Mouse (Mus musculus) midbrain, embryonic 16.5 days (tissue): ENCODE data around the gene Wdr63. TPM values are rescaled to one million over a fixed set of nuclear protein-coding genes. Genes with fewer than 3 reads are reported as not detected.
"Not testable (repeated sequence)": the region's sequence is repeated elsewhere in the genome, so short reads cannot be mapped to it uniquely, and the experiment has no call there.

ENCODE experiments used
- ATAC-seq: fragments of 200-750 bp; cut with Nextera tagmentation; 2 replicates; pipeline ENCODE4 v1.8.0; 2017; ENCODE audit warnings: moderate TSS enrichment
- H3K27ac ChIP-seq: fragments of 300-500 bp; sonication (generic); 2 replicates; pipeline ENCODE4 v1.5.1; 2014; ENCODE audit warnings: mild to moderate bottlenecking, low read length, mixed read lengths
- H3K27me3 ChIP-seq: fragments of 300-500 bp; sonication (generic); 2 replicates; pipeline ENCODE4 v1.6.1; 2014; ENCODE audit warnings: low read depth, low read length, mixed read lengths; ENCODE audit not compliant: control insufficient read depth, insufficient read depth
- H3K36me3 ChIP-seq: fragments of 300-500 bp; sonication (generic); 2 replicates; pipeline ENCODE4 v1.6.1; 2014; ENCODE audit warnings: mild to moderate bottlenecking, low read length, moderate library complexity, mixed read lengths; ENCODE audit not compliant: control insufficient read depth, insufficient read depth
- H3K4me1 ChIP-seq: fragments of 300-500 bp; sonication (generic); 2 replicates; pipeline ENCODE4 v1.6.1; 2014; ENCODE audit warnings: mild to moderate bottlenecking, low read length, mixed read lengths; ENCODE audit not compliant: control insufficient read depth, insufficient read depth
- H3K4me2 ChIP-seq: fragments of 300-500 bp; sonication (generic); 2 replicates; pipeline ENCODE4 v1.6.1; 2014; ENCODE audit warnings: mild to moderate bottlenecking, low read length, mixed read lengths
- H3K4me3 ChIP-seq: fragments of 300-500 bp; sonication (generic); 2 replicates; pipeline ENCODE4 v1.5.1; 2014; ENCODE audit warnings: low read depth, mild to moderate bottlenecking, low read length, moderate library complexity, mixed read lengths
- H3K9ac ChIP-seq: fragments of 300-500 bp; sonication (generic); 2 replicates; pipeline ENCODE4 v1.6.1; 2014; ENCODE audit warnings: low read depth, low read length, mixed read lengths
- H3K9me3 ChIP-seq: fragments of 300-500 bp; sonication (generic); replicated peaks from 2 replicates; pipeline ENCODE4 v1.6.1; 2014; ENCODE audit warnings: mild to moderate bottlenecking, low read length, mixed read lengths; ENCODE audit not compliant: control insufficient read depth, poor library complexity, severe bottlenecking
- WGBS: fragments of 180-500 bp; shearing (Covaris S2); extraction: QIAGEN DNeasy Blood & Tissue Kit; methylation state at CpG from one replicate; pipeline ENCODE4 v1.1.7; 2014; 5-methylcytosine and 5-hydroxymethylcytosine counted together
- polyA plus RNA-seq: library from polyadenylated mRNA; unstranded; fragments of >200 nt; fragmentation: Nextera tagmentation; extraction: Ambion mirVana; gene quantifications from 2 replicates; pipeline ENCODE4 v1.2.1, GENCODE M21; 2015

Gene Wdr63
- polyA plus RNA-seq, 1 experiment from 2014 or later = 1.1 TPM

GRCm38 (mm10) chr3:145996539-145996938, 111.4 kb downstream of the Wdr63 start:
- H3K9ac ChIP-seq, H3K4me2 ChIP-seq, H3K27ac ChIP-seq, H3K4me3 ChIP-seq, ATAC-seq, H3K36me3 ChIP-seq, H3K27me3 ChIP-seq, H3K4me1 ChIP-seq, H3K9me3 ChIP-seq: not testable (repeated sequence)
- WGBS = 81% methylated on average over 4 of the region's 5 CpGs

- no peak overlapping the region for H3K9ac ChIP-seq
- no peaks in the 10 kb centered on the region for H3K27me3 ChIP-seq
- 93% methylated on average over 5 of the region's 5 CpGs for whole genome bisulfite sequencing
- H3K9me3 ChIP-seq = no peaks in the 10 kb centered on the region
- H3K36me3 ChIP-seq = 0 out of 2 replicates have a peak, but pooled peaks cover 5% of the 10 kb centered on the region
- ATAC-seq = no peak
- H3K27ac ChIP-seq = no peak overlapping the region
- no peak overlapping the region for H3K4me2 ChIP-seq
- H3K4me1 ChIP-seq = no peaks in the 10 kb centered on the region
- H3K4me3 ChIP-seq = no peak overlapping the region
Observed at GRCm38 (mm10) chr3:145995489-145995888, 112.4 kb downstream of the Wdr63 start.

DNA sequence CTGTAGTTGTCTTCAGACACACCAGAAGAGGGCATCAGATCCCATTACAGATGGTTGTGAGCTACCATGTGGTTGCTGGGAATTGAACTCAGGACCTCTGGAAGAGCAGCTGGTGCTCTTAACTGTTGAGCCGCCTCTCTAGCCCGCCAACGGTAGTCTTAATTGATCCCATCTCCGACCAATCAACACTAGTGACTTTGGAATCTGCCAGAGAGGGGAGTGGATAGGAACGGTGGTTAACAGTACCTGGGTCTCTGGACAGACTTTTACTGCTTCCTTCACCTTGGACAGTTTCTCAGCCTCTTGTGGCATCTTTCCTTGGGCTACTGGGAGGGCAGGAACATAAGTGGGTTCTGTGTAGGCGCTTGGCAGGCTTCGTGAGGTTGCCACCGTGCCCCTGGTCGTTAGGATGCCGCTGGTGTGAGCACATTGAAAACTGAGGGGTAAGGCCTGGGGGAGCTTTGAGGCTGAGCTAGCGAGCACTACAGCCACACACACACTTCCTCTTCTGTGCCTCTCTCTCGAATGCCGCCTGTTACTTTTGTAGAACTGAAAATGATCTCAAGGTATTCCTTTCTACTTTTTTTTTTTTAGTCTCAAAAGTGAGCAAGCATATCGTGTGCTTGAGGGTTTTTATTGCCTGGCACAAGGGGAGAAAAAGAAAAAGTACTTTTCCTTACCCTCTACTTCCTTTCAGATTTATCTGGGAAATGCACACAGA, 114.3 kb downstream of the Wdr63 start:
- WGBS = 91% methylated on average over 14 of the region's 14 CpGs

GRCm38 (mm10) chr3:145992796-145993195, 115.1 kb downstream of the Wdr63 start:
- Histone ChIP-seq H3K27me3 (peaks cover 4% of the 10 kb centered on the region; the same call in 1 of the 2 replicates), H3K27ac (no peak overlapping the region), H3K9ac (no peak overlapping the region), H3K4me2 (no peak overlapping the region), H3K36me3 (no peaks in the 10 kb centered on the region), H3K9me3 (no peaks in the 10 kb centered on the region), H3K4me1 (peaks cover 10% of the 10 kb centered on the region), H3K4me3 (no peak overlapping the region)
- 87% methylated on average over 10 of the region's 10 CpGs for WGBS
- no peak for ATAC-seq

More for the DNA sequence above, 114.3 kb downstream of the Wdr63 start:
- Histone ChIP-seq H3K4me2 (no peak overlapping the region), H3K36me3 (no peaks in the 10 kb centered on the region), H3K4me3 (no peak overlapping the region), H3K9me3 (no peaks in the 10 kb centered on the region), H3K9ac (no peak overlapping the region), H3K27me3 (peaks cover 2% of the 10 kb centered on the region; the same call in 1 of the 2 replicates), H3K27ac (no peak overlapping the region), H3K4me1 (peaks cover 5% of the 10 kb centered on the region)
- ATAC-seq = no peak

GRCm38 (mm10) chr3:145991976-145992730, 115.8 kb downstream of the Wdr63 start:
- Histone ChIP-seq H3K27me3 (peaks cover 4% of the 10 kb centered on the region; the same call in 1 of the 2 replicates), H3K4me2 (no peak overlapping the region), H3K9ac (no peak overlapping the region), H3K27ac (no peak overlapping the region), H3K4me3 (no peak overlapping the region), H3K9me3 (no peaks in the 10 kb centered on the region), H3K36me3 (no peaks in the 10 kb centered on the region), H3K4me1 (peaks cover 10% of the 10 kb centered on the region)
- WGBS = 80% methylated on average over 10 of the region's 10 CpGs
- ATAC-seq = no peak

- peaks cover 14% of the 10 kb centered on the region for H3K4me1 ChIP-seq
- WGBS = 90% methylated on average over 13 of the region's 13 CpGs
- H3K36me3 ChIP-seq = no peaks in the 10 kb centered on the region
Observed at GRCm38 (mm10) chr3:145991130-145991529, 116.8 kb downstream of the Wdr63 start.

More at GRCm38 (mm10) chr3:145991130-145991529, 116.8 kb downstream of the Wdr63 start:
- Histone ChIP-seq H3K9me3 (no peaks in the 10 kb centered on the region), H3K4me3 (no peak overlapping the region), H3K27ac (no peak overlapping the region), H3K9ac (no peak overlapping the region), H3K4me2 (no peak overlapping the region), H3K27me3 (peaks cover 10% of the 10 kb centered on the region)
- no peak for ATAC-seq

Other genes starting within 250 kb of the Wdr63 start
- 30.2 and 32.6 TPM in 2 replicates for gene Bcl10, start 185.3 kb downstream of the Wdr63 start, polyA plus RNA-seq
- gene 2410004B18Rik, start 170.1 kb downstream of the Wdr63 start, polyA plus RNA-seq = 88.2 and 96.1 TPM in 2 replicates
- gene Syde2, start 120.3 kb downstream of the Wdr63 start, polyA plus RNA-seq = 0.55 and 0.68 TPM in 2 replicates
- 0.31 and 0.35 TPM in 2 replicates for gene Mcoln3, start 9.3 kb upstream of the Wdr63 start, polyA plus RNA-seq
- 0.18 TPM in 1 of 2 replicates, not detected in the other for gene Mcoln2, start 41.7 kb upstream of the Wdr63 start, polyA plus RNA-seq
- gene Lpar3, start 112.8 kb upstream of the Wdr63 start, polyA plus RNA-seq = 0.44 and 0.70 TPM in 2 replicates